ENCODE assay signal across 8 mouse cellular contexts in genomic region chr16:31591565-31591964, GRCm38 (mm10).
DNase-seq lines count a peak whose midpoint lies in the region; ATAC-seq and TF ChIP-seq lines count a peak whose summit lies in the region.

No protein-coding gene starts in this region.

- WGBS in lung, postnatal 0 days, result 45% methylated on average over 3 of the region's 3 CpGs
- 18% methylated on average over 3 of the region's 3 CpGs for WGBS in limb, embryonic 12.5 days
- 75% methylated on average over 3 of the region's 3 CpGs for WGBS in liver, embryonic 11.5 days

- no peak overlapping the region for H3K4me3 ChIP-seq in gastrocnemius, adult 2 months
- no peak overlapping the region for H3K4me3 ChIP-seq in lung, postnatal 0 days (ENCODE audit: low read depth, low read length)
- H3K4me3 ChIP-seq in limb, embryonic 12.5 days (replicated peaks), result no peak overlapping the region
- H3K4me3 ChIP-seq in liver, embryonic 11.5 days (ENCODE audit: low read depth, low read length), result no peak overlapping the region

- ATAC-seq in lung, postnatal 0 days, result no peak
- peak; percentile 41 for ATAC-seq in limb, embryonic 12.5 days (ENCODE audit: insufficient number of reproducible peaks, insufficient read depth, low FRiP score, low TSS enrichment, low read depth)
- ATAC-seq in liver, embryonic 11.5 days (replicated peaks; ENCODE audit: low FRiP score), result no peak

- TF ChIP-seq EP300 in lung, postnatal 0 days (IDR thresholded peaks at IDR 0.05), result no peak

- no peak for DNase-seq in gastrocnemius, adult 2 months
- DNase-seq in gastrocnemius, postnatal 14 days, result no peak
- no peak for DNase-seq in lung, postnatal 0 days (ENCODE audit: low spot score)
- no peak for DNase-seq in lung, adult 18-20 months
- DNase-seq in ovary, postnatal 10 days (ENCODE audit: low spot score), result no peak
- DNase-seq in right cerebral cortex, adult 18-20 months, result no peak
- DNase-seq in liver, embryonic 11.5 days (ENCODE audit: low spot score), result no peak

- peaks cover 19% of the 10 kb centered on the region; the same call in 1 of the 2 replicates for H3K4me1 ChIP-seq in lung, postnatal 0 days (ENCODE audit: insufficient read depth, low read depth, low read length)
- H3K4me1 ChIP-seq in limb, embryonic 12.5 days (replicated peaks), result peaks cover 46% of the 10 kb centered on the region
- H3K4me1 ChIP-seq in liver, embryonic 11.5 days (replicated peaks; ENCODE audit: control insufficient read depth, insufficient read depth, low read length), result peaks cover 12% of the 10 kb centered on the region; the same call in 1 of the 2 replicates

- H3K36me3 ChIP-seq in lung, postnatal 0 days (ENCODE audit: insufficient read depth, low read length), result no peaks in the 10 kb centered on the region
- no peaks in the 10 kb centered on the region for H3K36me3 ChIP-seq in limb, embryonic 12.5 days
- H3K36me3 ChIP-seq in liver, embryonic 11.5 days (ENCODE audit: control insufficient read depth, insufficient read depth, low read length), result no peaks in the 10 kb centered on the region

- H3K9ac ChIP-seq in lung, postnatal 0 days (replicated peaks; ENCODE audit: low read depth), result no peak overlapping the region
- no peak overlapping the region for H3K9ac ChIP-seq in limb, embryonic 12.5 days (replicated peaks)
- H3K9ac ChIP-seq in liver, embryonic 11.5 days (ENCODE audit: low read depth, low read length), result no peak overlapping the region

- H3K27me3 ChIP-seq in lung, postnatal 0 days (replicated peaks; ENCODE audit: insufficient read depth, low read length), result no peaks in the 10 kb centered on the region
- H3K27me3 ChIP-seq in limb, embryonic 12.5 days, result no peaks in the 10 kb centered on the region
- no peaks in the 10 kb centered on the region for H3K27me3 ChIP-seq in liver, embryonic 11.5 days (replicated peaks; ENCODE audit: control insufficient read depth, insufficient read depth, low read length)

- H3K4me2 ChIP-seq in lung, postnatal 0 days (replicated peaks; ENCODE audit: low read depth, low read length), result peak overlapping the region; percentile 34
- peak overlapping the region; percentile 42 for H3K4me2 ChIP-seq in limb, embryonic 12.5 days
- no peak overlapping the region for H3K4me2 ChIP-seq in liver, embryonic 11.5 days

- peak overlapping the region; percentile 69 for H3K27ac ChIP-seq in gastrocnemius, adult 2 months
- peak overlapping the region; percentile 79 for H3K27ac ChIP-seq in lung, postnatal 0 days (ENCODE audit: low read length)
- H3K27ac ChIP-seq in limb, embryonic 12.5 days, result peak overlapping the region; percentile 90
- no peak overlapping the region for H3K27ac ChIP-seq in liver, embryonic 11.5 days (ENCODE audit: low read depth, low read length)

- TF ChIP-seq CTCF in gastrocnemius, adult 2 months (IDR thresholded peaks at IDR 0.05), result no peak
- TF ChIP-seq CTCF in lung, postnatal 0 days (IDR thresholded peaks at IDR 0.05), result no peak

- no peaks in the 10 kb centered on the region for H3K9me3 ChIP-seq in lung, postnatal 0 days (ENCODE audit: low read length)
- no peaks in the 10 kb centered on the region for H3K9me3 ChIP-seq in limb, embryonic 12.5 days
- H3K9me3 ChIP-seq in liver, embryonic 11.5 days (ENCODE audit: control insufficient read depth, low read length), result no peaks in the 10 kb centered on the region

- intact Hi-C loops in gastrocnemius, adult 2 months (cut with DNase I), result no loop called here
- intact Hi-C loops in gastrocnemius, postnatal 14 days (cut with DNase I; ENCODE audit: low total_unique reads), result no loop called here
